Mouse (Mus musculus): Measurements from ENCODE around the gene Kcnh1. TPM values are rescaled to one million over a fixed set of nuclear protein-coding genes. Genes with fewer than 3 reads are reported as not detected.

Gene Kcnh1
- polyA plus RNA-seq, 1 experiment from 2014 or later: 1.3 TPM

GRCm38 (mm10) chr1:192421377-192422166 is 231.0 kb downstream of the Kcnh1 start:
- 88% methylated on average over 14 of the region's 14 CpGs for WGBS
- H3K4me2 ChIP-seq (ENCODE audit: low read length): no peak overlapping the region
- ATAC-seq (replicated peaks; ENCODE audit: low FRiP score, low read depth) (no peak), DNase-seq (ENCODE audit: low spot score) (no peak)
- H3K27me3 ChIP-seq (ENCODE audit: insufficient read depth, low read length): no peaks in the 10 kb centered on the region
- no peak overlapping the region for H3K27ac ChIP-seq
- no peak overlapping the region for H3K9ac ChIP-seq (ENCODE audit: low read depth, low read length)
- TF ChIP-seq CTCF (IDR thresholded peaks at IDR 0.05; ENCODE audit: low read depth): no peak
- no peak overlapping the region for H3K4me3 ChIP-seq (replicated peaks; ENCODE audit: low read depth, low read length)
- no peaks in the 10 kb centered on the region for H3K9me3 ChIP-seq (replicated peaks; ENCODE audit: low read length)
- no peaks in the 10 kb centered on the region for H3K4me1 ChIP-seq (replicated peaks; ENCODE audit: insufficient read depth, low read length)
- H3K36me3 ChIP-seq (ENCODE audit: insufficient read depth, low read length): no peaks in the 10 kb centered on the region

- no peak overlapping the region for H3K4me2 ChIP-seq (ENCODE audit: low read length)
These were observed 240.8 kb downstream of the Kcnh1 start for GRCm38 (mm10) chr1:192431423-192431822.

GRCm38 (mm10) chr1:192435503-192435902 is 244.9 kb downstream of the Kcnh1 start:
- no peak for TF ChIP-seq CTCF (IDR thresholded peaks at IDR 0.05; ENCODE audit: low read depth)
- no peak; the same call in 1 of the 2 replicates for ATAC-seq (replicated peaks; ENCODE audit: low FRiP score, low read depth)
- peak; percentile 23 for DNase-seq (ENCODE audit: low spot score)

More at GRCm38 (mm10) chr1:192431423-192431822, 240.8 kb downstream of the Kcnh1 start:
- Histone ChIP-seq H3K27ac (no peak overlapping the region), H3K9ac (ENCODE audit: low read depth, low read length) (no peak overlapping the region), H3K36me3 (ENCODE audit: insufficient read depth, low read length) (no peaks in the 10 kb centered on the region), H3K4me1 (replicated peaks; ENCODE audit: insufficient read depth, low read length) (no peaks in the 10 kb centered on the region), H3K9me3 (replicated peaks; ENCODE audit: low read length) (no peaks in the 10 kb centered on the region), H3K4me3 (replicated peaks; ENCODE audit: low read depth, low read length) (no peak overlapping the region), H3K27me3 (ENCODE audit: insufficient read depth, low read length) (no peaks in the 10 kb centered on the region)
- no peak for TF ChIP-seq CTCF (IDR thresholded peaks at IDR 0.05; ENCODE audit: low read depth)
- DNase-seq (ENCODE audit: low spot score) (no peak), ATAC-seq (replicated peaks; ENCODE audit: low FRiP score, low read depth) (no peak)
- 96% methylated on average over 2 of the region's 2 CpGs for WGBS

DNA sequence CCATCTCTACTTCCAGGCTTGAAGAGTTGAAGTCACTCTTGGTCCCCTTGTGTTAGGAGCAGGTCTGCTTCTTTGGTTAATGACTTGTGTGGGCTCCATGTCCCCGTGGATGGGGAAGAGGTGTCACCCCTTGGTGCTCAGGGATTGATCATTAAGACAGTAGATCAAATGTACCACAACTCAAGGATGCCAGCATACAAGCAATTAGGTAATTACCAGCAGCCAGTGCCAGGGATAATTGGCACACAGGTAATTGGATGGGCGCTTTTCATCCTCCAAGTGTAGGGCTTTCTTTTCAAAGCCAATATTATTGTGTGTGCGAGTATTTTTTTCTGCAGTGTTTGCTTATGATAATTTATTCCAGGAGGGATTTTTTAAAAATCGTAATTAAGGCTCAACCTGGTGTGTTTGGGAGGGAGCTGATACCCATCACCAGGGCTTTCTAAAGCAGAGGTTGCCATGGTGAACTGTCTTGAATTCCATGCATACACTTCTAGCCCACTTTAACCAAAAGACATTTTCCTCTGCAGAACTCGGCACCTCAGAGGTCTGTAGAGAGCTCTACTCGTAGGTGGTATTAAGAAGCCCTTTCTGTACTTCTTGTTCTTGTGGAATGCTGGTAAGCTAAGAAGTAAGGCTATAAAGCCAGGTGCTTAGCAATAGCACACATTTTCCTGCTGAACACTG is 248.7 kb downstream of the Kcnh1 start:
- Histone ChIP-seq H3K4me3 (replicated peaks; ENCODE audit: low read depth, low read length) (no peak overlapping the region), H3K4me2 (ENCODE audit: low read length) (no peak overlapping the region), H3K36me3 (ENCODE audit: insufficient read depth, low read length) (no peaks in the 10 kb centered on the region), H3K4me1 (replicated peaks; ENCODE audit: insufficient read depth, low read length) (no peaks in the 10 kb centered on the region), H3K27me3 (ENCODE audit: insufficient read depth, low read length) (no peaks in the 10 kb centered on the region), H3K9me3 (replicated peaks; ENCODE audit: low read length) (no peaks in the 10 kb centered on the region), H3K9ac (ENCODE audit: low read depth, low read length) (no peak overlapping the region), H3K27ac (no peak overlapping the region)
- TF ChIP-seq CTCF (IDR thresholded peaks at IDR 0.05; ENCODE audit: low read depth): no peak
- 72% methylated on average over 6 of the region's 6 CpGs for WGBS
- DNase-seq (ENCODE audit: low spot score) (no peak), ATAC-seq (replicated peaks; ENCODE audit: low FRiP score, low read depth) (no peak)

More at GRCm38 (mm10) chr1:192435503-192435902, 244.9 kb downstream of the Kcnh1 start:
- WGBS: 54% methylated on average over 2 of the region's 2 CpGs
- Histone ChIP-seq H3K9ac (ENCODE audit: low read depth, low read length) (no peak overlapping the region), H3K36me3 (ENCODE audit: insufficient read depth, low read length) (no peaks in the 10 kb centered on the region), H3K27me3 (ENCODE audit: insufficient read depth, low read length) (no peaks in the 10 kb centered on the region), H3K9me3 (replicated peaks; ENCODE audit: low read length) (no peaks in the 10 kb centered on the region), H3K27ac (no peak overlapping the region), H3K4me3 (replicated peaks; ENCODE audit: low read depth, low read length) (no peak overlapping the region), H3K4me1 (replicated peaks; ENCODE audit: insufficient read depth, low read length) (no peaks in the 10 kb centered on the region), H3K4me2 (ENCODE audit: low read length) (no peak overlapping the region)

DNA sequence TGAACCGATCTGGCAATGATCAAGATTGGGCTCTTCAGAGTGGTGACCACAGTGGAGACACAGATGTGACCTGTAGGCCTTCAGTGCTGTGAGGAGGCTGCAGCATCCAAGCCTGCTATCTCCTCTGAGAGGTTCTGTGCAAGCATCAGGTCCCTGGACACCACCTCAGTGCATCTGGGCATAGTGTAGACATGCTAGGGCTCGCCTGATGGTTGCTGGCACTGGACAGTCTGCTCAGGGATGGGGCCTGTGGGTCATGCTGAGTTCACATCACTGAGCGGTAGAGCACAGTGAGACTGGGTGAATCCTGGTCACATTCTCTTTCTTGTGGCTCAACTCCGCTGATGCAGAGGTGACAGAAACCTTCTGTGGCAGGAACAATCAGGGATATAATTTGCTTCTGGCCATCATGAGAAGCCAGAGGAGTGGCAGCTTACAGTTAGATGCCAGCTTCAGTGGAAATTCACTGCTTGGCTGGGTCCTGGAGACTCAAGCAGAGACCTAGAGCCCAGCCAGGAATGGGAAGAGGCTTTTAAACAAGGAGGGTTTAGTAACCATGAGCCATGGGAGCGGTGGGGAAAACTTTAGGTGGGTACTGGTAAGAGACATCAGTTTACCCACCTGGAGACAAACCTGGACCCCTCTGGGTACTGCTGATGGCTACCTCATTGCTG is 252.3 kb downstream of the Kcnh1 start:
- Histone ChIP-seq H3K4me2 (ENCODE audit: low read length) (no peak overlapping the region), H3K4me1 (replicated peaks; ENCODE audit: insufficient read depth, low read length) (no peaks in the 10 kb centered on the region), H3K9ac (ENCODE audit: low read depth, low read length) (no peak overlapping the region), H3K9me3 (replicated peaks; ENCODE audit: low read length) (no peaks in the 10 kb centered on the region), H3K27me3 (ENCODE audit: insufficient read depth, low read length) (no peaks in the 10 kb centered on the region), H3K4me3 (replicated peaks; ENCODE audit: low read depth, low read length) (no peak overlapping the region), H3K36me3 (ENCODE audit: insufficient read depth, low read length) (no peaks in the 10 kb centered on the region), H3K27ac (no peak overlapping the region)
- TF ChIP-seq CTCF (IDR thresholded peaks at IDR 0.05; ENCODE audit: low read depth): no peak
- DNase-seq (ENCODE audit: low spot score) (no peak), ATAC-seq (replicated peaks; ENCODE audit: low FRiP score, low read depth) (no peak)
- WGBS: 92% methylated on average over 5 of the region's 5 CpGs

GRCm38 (mm10) chr1:192443998-192444657 is 253.6 kb downstream of the Kcnh1 start:
- WGBS: 82% methylated on average over 20 of the region's 20 CpGs
- ATAC-seq (replicated peaks; ENCODE audit: low FRiP score, low read depth) (no peak), DNase-seq (ENCODE audit: low spot score) (no peak)
- Histone ChIP-seq H3K9ac (ENCODE audit: low read depth, low read length) (no peak overlapping the region), H3K4me2 (ENCODE audit: low read length) (no peak overlapping the region), H3K9me3 (replicated peaks; ENCODE audit: low read length) (no peaks in the 10 kb centered on the region), H3K4me3 (replicated peaks; ENCODE audit: low read depth, low read length) (no peak overlapping the region), H3K4me1 (replicated peaks; ENCODE audit: insufficient read depth, low read length) (no peaks in the 10 kb centered on the region), H3K27me3 (ENCODE audit: insufficient read depth, low read length) (no peaks in the 10 kb centered on the region), H3K27ac (no peak overlapping the region), H3K36me3 (ENCODE audit: insufficient read depth, low read length) (no peaks in the 10 kb centered on the region)
- TF ChIP-seq CTCF (IDR thresholded peaks at IDR 0.05; ENCODE audit: low read depth): peak; percentile 57

Data from kidney, postnatal 0 days (tissue).